Mouse (Mus musculus) gastrocnemius, postnatal 25 days (tissue): ENCODE measurements around the gene Zpr1. TPM values are rescaled to one million over a fixed set of nuclear protein-coding genes. Genes with fewer than 3 reads are reported as not detected.
"Not testable (repeated sequence)": the region's sequence is repeated elsewhere in the genome, so short reads cannot be mapped to it uniquely, and the experiment has no call there.

Experiments used
- DNase-seq: peaks from one replicate; pipeline ENCODE4 v3.0.0; 2022
- total RNA-seq, 2 experiments: library from RNA; stranded (reverse); gene quantifications; 1 replicate in 1 of 2; 2 replicates in 1 of 2; pipeline ENCODE4 v1.2.3; 2021

Gene Zpr1
- total RNA-seq, 2 experiments from 2014 or later, result 18.9 to 26.3 TPM

- no peak for DNase-seq
Observed at GRCm38 (mm10) chr9:46259111-46259510, 13.8 kb upstream of the Zpr1 start.

GRCm38 (mm10) chr9:46261131-46261530 lies 11.7 kb upstream of the Zpr1 start:
- DNase-seq, result no peak

- no peak for DNase-seq
Observed at GRCm38 (mm10) chr9:46268343-46268873, 4.5 kb upstream of the Zpr1 start, which contains the start of gene Apoa5. TSS of gene Apoa5 (plus strand) at chr9:46268633.

- no peak for DNase-seq
Observed at GRCm38 (mm10) chr9:46269125-46269524, 3.7 kb upstream of the Zpr1 start.

- DNase-seq, result no peak
Observed at GRCm38 (mm10) chr9:46270782-46271181, 2.1 kb upstream of the Zpr1 start.

GRCm38 (mm10) chr9:46272070-46272469 lies 794 bp upstream of the Zpr1 start:
- DNase-seq, result no peak

- no peak for DNase-seq
Observed at GRCm38 (mm10) chr9:46274494-46274893, 1.6 kb downstream of the Zpr1 start.

GRCm38 (mm10) chr9:46282631-46283436 lies 10.0 kb downstream of the Zpr1 start, which contains the start of gene Bud13:
TSS of gene Bud13 (plus strand) at chr9:46283008.
- peak; percentile 90 for DNase-seq

- DNase-seq, result no peak
Observed at GRCm38 (mm10) chr9:46298381-46298780, 25.5 kb downstream of the Zpr1 start.

GRCm38 (mm10) chr9:46302142-46302541 lies 29.3 kb downstream of the Zpr1 start:
- no peak for DNase-seq

GRCm38 (mm10) chr9:46309121-46309520 lies 36.3 kb downstream of the Zpr1 start:
- no peak for DNase-seq

- no peak for DNase-seq
Observed at GRCm38 (mm10) chr9:46314507-46314906, 41.6 kb downstream of the Zpr1 start.

- DNase-seq, result no peak
Observed at GRCm38 (mm10) chr9:46314921-46315320, 42.1 kb downstream of the Zpr1 start.

- DNase-seq, result no peak
Observed at GRCm38 (mm10) chr9:46315807-46316365, 43.0 kb downstream of the Zpr1 start.

- DNase-seq, result no peak
Observed at GRCm38 (mm10) chr9:46316388-46316787, 43.5 kb downstream of the Zpr1 start.

GRCm38 (mm10) chr9:46316909-46317308 lies 44.0 kb downstream of the Zpr1 start:
- no peak for DNase-seq

- no peak for DNase-seq
Observed at GRCm38 (mm10) chr9:46317957-46318356, 45.1 kb downstream of the Zpr1 start.

GRCm38 (mm10) chr9:46319886-46320285 lies 47.0 kb downstream of the Zpr1 start, which contains the start of gene 4931429L15Rik:
TSS of gene 4931429L15Rik (minus strand) at chr9:46319986.
- DNase-seq, result not testable (repeated sequence)

- DNase-seq, result no peak
Observed at GRCm38 (mm10) chr9:46320461-46320860, 47.6 kb downstream of the Zpr1 start.

- no peak for DNase-seq
Observed at GRCm38 (mm10) chr9:46326694-46327405, 54.0 kb downstream of the Zpr1 start.

GRCm38 (mm10) chr9:46327706-46328571 lies 55.1 kb downstream of the Zpr1 start:
- no peak for DNase-seq
